Mouse (Mus musculus) heart, adult 2 months (tissue): Measurements from ENCODE around the gene Ktn1.

Source experiments
- CTCF ChIP-seq: fragments of 200-600 bp; IDR thresholded peaks from 2 replicates; pipeline ENCODE4 v1.8.1; 2022; ENCODE audit warnings: antibody characterized with exemption, mild to moderate bottlenecking, moderate library complexity
- EP300 ChIP-seq: fragments of 200-500 bp; IDR thresholded peaks from 2 replicates; pipeline ENCODE4 v1.6.1; 2011; ENCODE audit warnings: low read depth, low read length, control low read depth; ENCODE audit not compliant: insufficient read depth
- POLR2A ChIP-seq: fragments of 200-500 bp; IDR thresholded peaks from 2 replicates; pipeline ENCODE4 v1.6.1; 2011; ENCODE audit warnings: mild to moderate bottlenecking, low read depth, low read length, control low read depth; ENCODE audit not compliant: insufficient read depth

DNA sequence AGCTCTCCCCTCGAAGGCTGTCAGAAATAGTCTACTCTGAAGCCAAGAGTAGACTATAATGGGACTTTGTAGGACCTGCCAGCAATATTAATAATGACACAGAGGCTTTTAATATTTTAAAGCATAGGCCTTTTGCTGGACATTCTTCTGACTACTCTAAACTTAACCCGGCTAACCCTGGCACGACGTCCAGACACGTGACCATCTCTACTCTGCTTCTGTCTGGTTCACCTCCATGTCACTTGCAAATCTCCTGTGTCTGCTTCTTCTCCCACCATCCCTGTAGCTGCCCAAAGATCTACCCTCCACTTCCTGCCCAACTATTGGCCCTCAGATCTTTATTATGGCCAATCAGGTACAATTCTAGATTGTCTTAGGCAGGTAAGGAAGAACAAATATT, 20.9 kb upstream of the Ktn1 start:
- no peak for TF ChIP-seq POLR2A
- TF ChIP-seq CTCF: no peak
- no peak for TF ChIP-seq EP300
